Mouse (Mus musculus): ENCODE results near the gene C1qtnf6. TPM values are rescaled to one million over a fixed set of nuclear protein-coding genes. Genes with fewer than 3 reads are reported as not detected.

Gene C1qtnf6
- polyA plus RNA-seq, 1 experiment from 2014 or later: 30.4 TPM

GRCm38 (mm10) chr15:78487066-78487465 is 44.1 kb downstream of the C1qtnf6 start:
- Histone ChIP-seq H3K9ac (no peak overlapping the region), H3K9me3 (replicated peaks) (no peaks in the 10 kb centered on the region), H3K36me3 (no peaks in the 10 kb centered on the region), H3K4me3 (replicated peaks) (no peak overlapping the region), H3K4me2 (no peak overlapping the region), H3K27ac (no peak overlapping the region), H3K4me1 (no peaks in the 10 kb centered on the region), H3K27me3 (no peaks in the 10 kb centered on the region; the same call in 1 of the 2 replicates)
- WGBS: 72% methylated on average over 4 of the region's 4 CpGs
- ATAC-seq (replicated peaks; ENCODE audit: low FRiP score): no peak

DNA sequence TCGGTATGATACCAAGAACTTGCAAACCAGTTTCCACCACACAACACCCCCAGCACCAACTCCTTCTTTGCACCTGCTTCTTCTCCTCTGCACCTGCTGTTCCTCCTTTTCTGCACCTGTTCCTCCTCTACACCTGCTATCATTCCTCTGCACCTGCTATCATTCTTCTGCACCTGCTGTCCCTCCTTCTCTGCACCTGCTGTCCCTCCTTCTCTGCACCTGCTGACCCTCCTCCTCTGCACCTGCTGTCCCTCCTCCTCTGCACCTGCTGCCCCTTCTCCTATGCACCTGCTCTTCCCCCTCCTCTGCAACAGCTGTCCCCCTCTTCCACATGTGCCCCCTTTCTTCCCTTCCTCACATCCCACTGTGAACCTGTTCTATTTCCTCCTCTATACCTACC is 44.7 kb downstream of the C1qtnf6 start:
- no peak overlapping the region for H3K27ac ChIP-seq
- H3K4me1 ChIP-seq: 0 out of 2 replicates have a peak, but pooled peaks cover under 1% of the 10 kb centered on the region
- no peaks in the 10 kb centered on the region for H3K36me3 ChIP-seq
- no peak for ATAC-seq (replicated peaks; ENCODE audit: low FRiP score)
- no peaks in the 10 kb centered on the region for H3K9me3 ChIP-seq (replicated peaks)
- WGBS: 88% methylated on average over 1 of the region's 1 CpGs
- no peak overlapping the region for H3K9ac ChIP-seq
- no peak overlapping the region for H3K4me2 ChIP-seq
- no peak overlapping the region for H3K4me3 ChIP-seq (replicated peaks)
- no peaks in the 10 kb centered on the region; the same call in 1 of the 2 replicates for H3K27me3 ChIP-seq

GRCm38 (mm10) chr15:78483311-78483710 is 47.9 kb downstream of the C1qtnf6 start:
- H3K36me3 ChIP-seq: no peaks in the 10 kb centered on the region
- no peak overlapping the region for H3K4me3 ChIP-seq (replicated peaks)
- 76% methylated on average over 4 of the region's 4 CpGs for WGBS
- no peak overlapping the region for H3K4me2 ChIP-seq
- no peak for ATAC-seq (replicated peaks; ENCODE audit: low FRiP score)
- no peaks in the 10 kb centered on the region for H3K9me3 ChIP-seq (replicated peaks)
- 0 out of 2 replicates have a peak, but pooled peaks cover 9% of the 10 kb centered on the region for H3K4me1 ChIP-seq
- no peak overlapping the region for H3K9ac ChIP-seq
- H3K27ac ChIP-seq: no peak overlapping the region
- H3K27me3 ChIP-seq: no peaks in the 10 kb centered on the region; the same call in 1 of the 2 replicates

- Histone ChIP-seq H3K27ac (no peak overlapping the region), H3K4me2 (no peak overlapping the region), H3K9ac (no peak overlapping the region), H3K4me1 (0 out of 2 replicates have a peak, but pooled peaks cover 9% of the 10 kb centered on the region), H3K36me3 (no peaks in the 10 kb centered on the region), H3K27me3 (no peaks in the 10 kb centered on the region; the same call in 1 of the 2 replicates), H3K4me3 (replicated peaks) (no peak overlapping the region), H3K9me3 (replicated peaks) (no peaks in the 10 kb centered on the region)
- ATAC-seq (replicated peaks; ENCODE audit: low FRiP score): no peak
- WGBS: 48% methylated on average over 3 of the region's 3 CpGs
Measured at GRCm38 (mm10) chr15:78482518-78482917, 48.7 kb downstream of the C1qtnf6 start.

- Histone ChIP-seq H3K4me2 (no peak overlapping the region), H3K9me3 (replicated peaks) (no peaks in the 10 kb centered on the region), H3K4me1 (0 out of 2 replicates have a peak, but pooled peaks cover 9% of the 10 kb centered on the region), H3K27me3 (no peaks in the 10 kb centered on the region), H3K9ac (no peak overlapping the region), H3K27ac (no peak overlapping the region), H3K36me3 (no peaks in the 10 kb centered on the region), H3K4me3 (replicated peaks) (no peak overlapping the region)
- WGBS: 57% methylated on average over 9 of the region's 9 CpGs
- no peak for ATAC-seq (replicated peaks; ENCODE audit: low FRiP score)
Measured at GRCm38 (mm10) chr15:78481448-78482000, 49.7 kb downstream of the C1qtnf6 start.

GRCm38 (mm10) chr15:78480991-78481390 is 50.2 kb downstream of the C1qtnf6 start:
- Histone ChIP-seq H3K36me3 (no peaks in the 10 kb centered on the region), H3K4me2 (no peak overlapping the region), H3K4me3 (replicated peaks) (no peak overlapping the region), H3K9ac (no peak overlapping the region), H3K4me1 (0 out of 2 replicates have a peak, but pooled peaks cover 9% of the 10 kb centered on the region), H3K27ac (no peak overlapping the region), H3K9me3 (replicated peaks) (no peaks in the 10 kb centered on the region), H3K27me3 (no peaks in the 10 kb centered on the region)
- 40% methylated on average over 2 of the region's 2 CpGs for WGBS
- ATAC-seq (replicated peaks; ENCODE audit: low FRiP score): no peak

- Histone ChIP-seq H3K4me1 (0 out of 2 replicates have a peak, but pooled peaks cover 9% of the 10 kb centered on the region), H3K36me3 (no peaks in the 10 kb centered on the region), H3K27ac (no peak overlapping the region), H3K9me3 (replicated peaks) (no peaks in the 10 kb centered on the region), H3K4me3 (replicated peaks) (no peak overlapping the region), H3K4me2 (no peak overlapping the region), H3K27me3 (no peaks in the 10 kb centered on the region), H3K9ac (no peak overlapping the region)
- 74% methylated on average over 7 of the region's 7 CpGs for WGBS
- no peak for ATAC-seq (replicated peaks; ENCODE audit: low FRiP score)
Measured at GRCm38 (mm10) chr15:78480111-78480510, 51.1 kb downstream of the C1qtnf6 start.

GRCm38 (mm10) chr15:78479470-78479869 is 51.7 kb downstream of the C1qtnf6 start:
- 0 out of 2 replicates have a peak, but pooled peaks cover 9% of the 10 kb centered on the region for H3K4me1 ChIP-seq
- no peak overlapping the region for H3K9ac ChIP-seq
- no peak for ATAC-seq (replicated peaks; ENCODE audit: low FRiP score)
- H3K27ac ChIP-seq: no peak overlapping the region
- H3K9me3 ChIP-seq (replicated peaks): no peaks in the 10 kb centered on the region
- no peaks in the 10 kb centered on the region for H3K27me3 ChIP-seq
- WGBS: 75% methylated on average over 5 of the region's 5 CpGs
- H3K4me3 ChIP-seq (replicated peaks): no peak overlapping the region
- H3K36me3 ChIP-seq: no peaks in the 10 kb centered on the region
- H3K4me2 ChIP-seq: no peak overlapping the region

GRCm38 (mm10) chr15:78478073-78478472 is 53.1 kb downstream of the C1qtnf6 start:
- WGBS: 84% methylated on average over 4 of the region's 4 CpGs
- no peak overlapping the region for H3K4me3 ChIP-seq (replicated peaks)
- no peaks in the 10 kb centered on the region for H3K36me3 ChIP-seq
- no peak for ATAC-seq (replicated peaks; ENCODE audit: low FRiP score)
- H3K9ac ChIP-seq: no peak overlapping the region
- H3K27ac ChIP-seq: no peak overlapping the region
- no peaks in the 10 kb centered on the region for H3K27me3 ChIP-seq
- no peak overlapping the region for H3K4me2 ChIP-seq
- H3K9me3 ChIP-seq (replicated peaks): no peaks in the 10 kb centered on the region
- H3K4me1 ChIP-seq: 0 out of 2 replicates have a peak, but pooled peaks cover 9% of the 10 kb centered on the region

GRCm38 (mm10) chr15:78476878-78477277 is 54.3 kb downstream of the C1qtnf6 start:
- no peak overlapping the region for H3K4me3 ChIP-seq (replicated peaks)
- H3K27me3 ChIP-seq: no peaks in the 10 kb centered on the region
- ATAC-seq (replicated peaks; ENCODE audit: low FRiP score): no peak
- no peaks in the 10 kb centered on the region for H3K36me3 ChIP-seq
- WGBS: 82% methylated on average over 1 of the region's 1 CpGs
- no peak overlapping the region for H3K4me2 ChIP-seq
- no peak overlapping the region for H3K9ac ChIP-seq
- H3K4me1 ChIP-seq: peaks cover 10% of the 10 kb centered on the region
- H3K9me3 ChIP-seq (replicated peaks): no peaks in the 10 kb centered on the region
- H3K27ac ChIP-seq: no peak overlapping the region

DNA sequence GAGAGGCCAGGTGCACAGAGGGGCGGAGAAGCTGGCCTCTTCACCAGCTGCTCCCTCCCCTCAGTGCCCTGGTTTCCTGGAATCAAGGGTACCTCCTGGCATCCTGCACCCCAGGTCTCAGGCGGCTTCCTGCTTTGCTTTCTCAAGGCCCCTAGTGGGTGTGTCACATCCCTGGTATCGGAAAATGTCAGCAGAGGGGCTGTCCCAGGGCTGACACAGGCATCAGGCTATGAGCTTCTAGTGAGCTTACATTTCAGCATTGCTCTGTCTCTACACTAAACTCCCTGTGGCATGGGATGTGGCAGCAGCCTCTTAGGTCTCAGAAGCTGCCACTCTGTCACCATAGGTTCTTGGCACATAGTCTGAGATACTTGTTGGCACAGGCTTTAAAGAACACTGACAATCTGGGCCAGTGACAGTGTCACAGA is 55.6 kb downstream of the C1qtnf6 start:
- H3K9ac ChIP-seq: no peak overlapping the region
- WGBS: 67% methylated on average over 3 of the region's 3 CpGs
- no peaks in the 10 kb centered on the region for H3K27me3 ChIP-seq
- H3K9me3 ChIP-seq (replicated peaks): no peaks in the 10 kb centered on the region
- H3K27ac ChIP-seq: no peak overlapping the region
- H3K4me3 ChIP-seq (replicated peaks): no peak overlapping the region
- ATAC-seq (replicated peaks; ENCODE audit: low FRiP score): no peak
- H3K4me2 ChIP-seq: no peak overlapping the region
- H3K4me1 ChIP-seq: peaks cover 9% of the 10 kb centered on the region
- no peaks in the 10 kb centered on the region for H3K36me3 ChIP-seq

DNA sequence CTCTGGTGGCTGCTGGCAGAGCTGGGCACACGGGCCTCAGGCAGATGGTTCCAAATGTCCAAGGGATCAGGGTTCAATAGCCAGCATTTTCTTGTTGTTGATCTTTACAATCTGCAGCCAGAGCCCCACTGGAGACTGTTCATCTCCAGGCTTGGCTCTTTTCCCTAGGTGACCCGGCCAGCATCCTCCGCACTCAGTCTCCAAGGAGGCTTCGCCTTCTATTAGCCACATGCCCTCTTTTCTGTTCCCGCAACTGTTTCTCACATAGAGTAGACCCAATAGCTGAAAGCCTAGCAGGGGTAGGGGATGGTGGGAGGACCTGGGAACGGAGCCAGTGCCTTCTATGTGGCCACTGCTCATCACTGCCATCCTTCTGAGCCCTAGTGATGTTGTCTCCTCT is 57.8 kb downstream of the C1qtnf6 start:
- no peaks in the 10 kb centered on the region for H3K27me3 ChIP-seq
- H3K4me2 ChIP-seq: no peak overlapping the region
- H3K4me1 ChIP-seq: peaks cover 15% of the 10 kb centered on the region
- no peak overlapping the region for H3K27ac ChIP-seq
- no peak overlapping the region for H3K9ac ChIP-seq
- no peaks in the 10 kb centered on the region for H3K36me3 ChIP-seq
- 81% methylated on average over 6 of the region's 6 CpGs for WGBS
- H3K4me3 ChIP-seq (replicated peaks): no peak overlapping the region
- ATAC-seq (replicated peaks; ENCODE audit: low FRiP score): no peak
- H3K9me3 ChIP-seq (replicated peaks): no peaks in the 10 kb centered on the region

All from kidney, embryonic 15.5 days (tissue).